Mouse (Mus musculus): ENCODE measurements around the gene Ddx50. TPM values are rescaled to one million over a fixed set of nuclear protein-coding genes. Genes with fewer than 3 reads are reported as not detected.

Gene Ddx50
- polyA plus RNA-seq, 1 experiment, result 66.9 TPM

DNA sequence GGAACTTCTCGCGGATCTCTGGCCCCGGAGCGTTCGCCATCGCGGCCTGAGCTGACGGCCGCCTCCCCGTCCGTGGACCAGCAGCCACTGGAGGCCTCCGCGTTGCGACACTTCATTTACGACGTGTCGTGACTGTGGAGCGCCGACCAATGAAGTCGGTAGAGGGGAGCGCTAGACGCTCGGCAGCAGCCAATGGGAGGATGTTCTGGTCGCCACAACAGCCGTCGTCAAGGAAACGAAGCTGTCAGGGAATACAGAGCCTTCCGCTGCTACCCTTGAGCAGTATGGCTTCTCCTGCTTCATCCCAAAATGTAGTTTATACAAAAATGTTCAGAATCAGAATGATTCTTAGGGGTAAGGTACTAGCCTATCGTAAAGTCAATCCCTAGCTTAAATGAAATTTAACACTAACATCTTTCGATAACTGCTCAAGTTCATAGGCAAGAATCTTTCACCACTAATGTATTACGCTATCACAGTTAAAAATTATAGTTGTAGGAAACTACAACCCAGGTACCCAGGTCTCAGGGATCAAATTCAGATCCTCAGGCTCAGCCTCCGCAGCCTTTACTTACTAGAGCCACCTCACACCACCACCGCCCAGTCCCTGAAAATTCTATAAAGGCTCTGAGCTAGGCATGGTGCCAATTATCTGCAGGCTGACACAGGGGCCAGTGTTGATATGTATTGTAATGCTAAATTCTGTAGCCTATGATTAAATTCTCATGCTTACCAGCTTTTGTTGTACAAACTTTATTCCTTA, 72.5 kb downstream of the Ddx50 start, which contains the start of gene Kif1bp:
TSS of gene Kif1bp (minus strand) at position 120 of the 763 bp plus-strand sequence.
- no peaks in the 10 kb centered on the region; the same call in 1 of the 2 replicates for H3K4me1 ChIP-seq (ENCODE audit: control insufficient read depth, insufficient read depth, low read length)
- peak within 1 kb of the TSS; percentile 83 for H3K4me3 ChIP-seq (replicated peaks; ENCODE audit: insufficient read depth, low read depth, low read length)
- peak; percentile 96 to 99 for DNase-seq
- H3K27me3 ChIP-seq (ENCODE audit: control insufficient read depth, insufficient read depth, low read length), result no peaks in the 10 kb centered on the region
- WGBS, result 4% methylated on average over 33 of the region's 33 CpGs
- TF ChIP-seq POLR2A (IDR thresholded peaks at IDR 0.05; ENCODE audit: borderline replicate concordance, insufficient read depth, low read length) (peak; percentile 93), CTCF (IDR thresholded peaks at IDR 0.05; ENCODE audit: borderline replicate concordance, insufficient read depth, low read depth, low read length) (no peak)
- peak within 1 kb of the TSS; percentile 76; the same call in 1 of the 2 replicates for H3K27ac ChIP-seq (ENCODE audit: insufficient read depth, low read length)

DNA sequence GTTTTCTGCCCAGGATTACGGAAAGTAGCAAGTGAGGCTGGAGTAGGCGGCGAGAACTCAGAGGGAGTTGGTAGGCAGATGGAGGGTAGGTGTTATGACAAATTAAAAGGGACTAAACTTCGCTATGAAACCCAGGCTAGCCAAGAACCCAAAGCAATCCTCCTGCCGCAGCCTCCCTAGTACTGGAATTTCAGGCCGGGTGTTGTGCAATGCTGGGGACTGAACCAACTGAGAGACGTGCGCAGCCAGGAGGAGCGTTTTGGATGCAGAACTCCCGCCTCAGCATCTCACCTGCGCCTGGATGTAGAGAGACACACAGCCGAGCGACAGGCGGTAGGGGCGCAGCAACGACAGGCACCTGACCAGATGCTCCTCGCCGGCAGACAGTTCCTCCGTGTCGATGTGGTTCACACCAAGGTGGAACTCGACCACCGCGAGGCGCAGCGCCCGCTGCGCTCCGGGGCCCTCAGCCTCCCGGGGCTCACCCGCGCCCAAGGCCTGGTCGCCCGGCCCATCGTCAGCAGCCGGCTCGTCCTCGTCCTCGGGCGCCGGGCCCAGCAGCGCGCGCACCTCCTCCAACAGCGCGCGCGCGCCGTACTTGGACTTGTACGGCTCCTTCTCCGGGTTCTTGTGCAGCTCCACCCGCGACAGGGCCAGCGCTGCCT, 73.2 kb downstream of the Ddx50 start:
- peak overlapping the region; percentile 76; the same call in 1 of the 2 replicates for H3K27ac ChIP-seq (ENCODE audit: insufficient read depth, low read length)
- H3K4me3 ChIP-seq (replicated peaks; ENCODE audit: insufficient read depth, low read depth, low read length), result peak overlapping the region; percentile 83
- no peak for DNase-seq
- no peaks in the 10 kb centered on the region for H3K27me3 ChIP-seq (ENCODE audit: control insufficient read depth, insufficient read depth, low read length)
- no peaks in the 10 kb centered on the region; the same call in 1 of the 2 replicates for H3K4me1 ChIP-seq (ENCODE audit: control insufficient read depth, insufficient read depth, low read length)
- no peak for TF ChIP-seq CTCF (IDR thresholded peaks at IDR 0.05; ENCODE audit: borderline replicate concordance, insufficient read depth, low read depth, low read length)
- no peak for TF ChIP-seq POLR2A (IDR thresholded peaks at IDR 0.05; ENCODE audit: borderline replicate concordance, insufficient read depth, low read length)
- 1% methylated on average over 54 of the region's 54 CpGs for WGBS

DNA sequence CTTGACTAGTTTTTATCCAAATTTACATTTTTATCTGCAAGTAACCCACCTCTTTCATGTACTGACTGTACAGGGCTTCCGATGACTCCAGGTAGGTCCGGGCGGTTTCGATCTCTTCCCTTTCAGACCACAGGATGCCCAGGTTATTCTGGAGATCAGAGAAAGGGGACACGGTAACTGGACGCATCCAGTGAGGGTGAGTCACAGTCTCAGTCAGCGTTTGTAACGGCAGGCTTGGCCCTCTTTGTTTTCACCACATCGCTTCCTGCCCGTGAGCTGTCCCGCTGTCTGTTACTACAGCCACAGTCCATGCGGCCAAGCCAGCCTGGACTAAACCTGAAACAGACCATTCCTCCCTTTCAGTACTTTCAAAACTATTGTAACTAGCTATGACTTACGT, 76.0 kb downstream of the Ddx50 start:
- TF ChIP-seq CTCF (IDR thresholded peaks at IDR 0.05; ENCODE audit: borderline replicate concordance, insufficient read depth, low read depth, low read length), result no peak
- TF ChIP-seq POLR2A (IDR thresholded peaks at IDR 0.05; ENCODE audit: borderline replicate concordance, insufficient read depth, low read length), result no peak
- Histone ChIP-seq H3K27me3 (ENCODE audit: control insufficient read depth, insufficient read depth, low read length) (no peaks in the 10 kb centered on the region), H3K27ac (ENCODE audit: insufficient read depth, low read length) (no peak overlapping the region), H3K4me3 (replicated peaks; ENCODE audit: insufficient read depth, low read depth, low read length) (no peak overlapping the region), H3K4me1 (ENCODE audit: control insufficient read depth, insufficient read depth, low read length) (no peaks in the 10 kb centered on the region; the same call in 1 of the 2 replicates)
- WGBS, result 87% methylated on average over 13 of the region's 13 CpGs
- no peak for DNase-seq

DNA sequence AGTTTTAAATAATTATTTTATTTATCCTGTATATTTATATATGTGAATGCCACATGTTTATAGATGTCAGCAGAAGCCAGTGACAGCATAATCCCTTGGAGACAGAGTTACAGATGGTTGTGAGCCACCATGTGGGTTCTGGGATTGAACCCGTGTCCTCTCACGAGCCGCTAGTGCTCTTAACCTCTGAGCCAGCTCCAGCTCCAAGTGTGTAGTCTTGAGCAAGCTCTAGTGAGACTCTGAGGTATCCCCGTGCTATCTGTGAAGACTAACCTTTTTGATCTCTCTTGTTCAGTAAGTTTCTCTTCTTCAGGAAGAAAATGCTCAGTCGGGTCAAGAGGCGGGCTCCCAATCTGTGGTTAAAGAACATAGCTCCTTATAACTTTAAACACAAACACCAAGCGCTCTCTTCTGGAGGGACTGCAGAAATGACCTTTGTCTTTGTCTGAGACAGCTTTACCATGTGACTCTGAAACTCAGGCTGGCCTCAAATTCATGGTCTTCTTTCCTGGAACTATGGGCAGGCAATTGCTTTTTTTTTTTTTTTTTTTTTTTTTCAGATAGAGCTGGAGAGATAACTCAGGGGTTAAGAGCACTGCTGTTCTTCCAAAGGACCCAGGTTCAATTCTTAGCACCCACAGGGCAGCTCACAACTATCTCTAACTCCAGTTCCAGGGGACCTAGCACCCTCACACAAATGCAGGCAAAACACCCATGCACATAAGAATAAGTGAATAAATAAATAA, 80.7 kb downstream of the Ddx50 start:
- H3K27ac ChIP-seq (ENCODE audit: insufficient read depth, low read length), result no peak overlapping the region
- TF ChIP-seq CTCF (IDR thresholded peaks at IDR 0.05; ENCODE audit: borderline replicate concordance, insufficient read depth, low read depth, low read length) (no peak), POLR2A (IDR thresholded peaks at IDR 0.05; ENCODE audit: borderline replicate concordance, insufficient read depth, low read length) (no peak)
- H3K4me1 ChIP-seq (ENCODE audit: control insufficient read depth, insufficient read depth, low read length), result no peaks in the 10 kb centered on the region
- 94% methylated on average over 7 of the region's 7 CpGs for WGBS
- no peak for DNase-seq
- no peaks in the 10 kb centered on the region for H3K27me3 ChIP-seq (ENCODE audit: control insufficient read depth, insufficient read depth, low read length)
- H3K4me3 ChIP-seq (replicated peaks; ENCODE audit: insufficient read depth, low read depth, low read length), result no peak overlapping the region

DNA sequence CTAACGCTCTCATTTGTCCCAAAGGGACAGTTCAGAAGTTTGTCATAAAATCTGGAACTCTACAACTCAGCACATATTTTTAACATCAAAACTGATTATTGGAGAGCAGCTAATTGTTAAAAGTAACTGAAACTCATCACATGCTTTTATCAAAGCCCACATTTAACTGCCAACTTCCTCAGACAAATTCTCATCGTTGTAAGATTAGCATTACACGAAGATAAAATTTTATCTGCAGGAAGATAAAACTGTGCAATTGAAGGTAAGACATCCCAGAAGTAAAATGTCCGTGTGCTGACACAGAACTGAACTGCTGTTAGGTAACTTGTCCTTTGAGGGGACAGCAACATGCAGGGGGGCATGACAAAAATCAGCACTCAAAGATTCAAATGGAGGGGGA, 82.2 kb downstream of the Ddx50 start:
- no peak for DNase-seq
- Histone ChIP-seq H3K4me3 (replicated peaks; ENCODE audit: insufficient read depth, low read depth, low read length) (no peak overlapping the region), H3K27ac (ENCODE audit: insufficient read depth, low read length) (no peak overlapping the region), H3K4me1 (ENCODE audit: control insufficient read depth, insufficient read depth, low read length) (no peaks in the 10 kb centered on the region), H3K27me3 (ENCODE audit: control insufficient read depth, insufficient read depth, low read length) (no peaks in the 10 kb centered on the region)
- 89% methylated on average over 4 of the region's 4 CpGs for WGBS
- TF ChIP-seq POLR2A (IDR thresholded peaks at IDR 0.05; ENCODE audit: borderline replicate concordance, insufficient read depth, low read length), result no peak
- TF ChIP-seq CTCF (IDR thresholded peaks at IDR 0.05; ENCODE audit: borderline replicate concordance, insufficient read depth, low read depth, low read length), result no peak

Other genes with a start within 250 kb of the Ddx50 start
- 1.7 and 2.6 TPM in 2 replicates for gene Hkdc1, start 228.7 kb downstream of the Ddx50 start, polyA plus RNA-seq (2012; rRNA removed)
- 0.49 and 0.70 TPM in 2 replicates for gene 4930507D05Rik, start 201.7 kb downstream of the Ddx50 start, polyA plus RNA-seq (2012; rRNA removed)
- gene Supv3l1, start 201.5 kb downstream of the Ddx50 start, polyA plus RNA-seq (2012; rRNA removed), result 37.3 TPM in 2 replicates
- gene Vps26a, start 164.4 kb downstream of the Ddx50 start, polyA plus RNA-seq (2012; rRNA removed), result 37.1 and 39.2 TPM in 2 replicates
- 11.2 and 11.3 TPM in 2 replicates for gene Srgn, start 123.8 kb downstream of the Ddx50 start, polyA plus RNA-seq (2012; rRNA removed)
- 124 and 125 TPM in 2 replicates for gene Kif1bp, start 72.8 kb downstream of the Ddx50 start, polyA plus RNA-seq (2012; rRNA removed)
- 18.2 and 19.9 TPM in 2 replicates for gene Ddx21, start 48.9 kb downstream of the Ddx50 start, polyA plus RNA-seq (2012; rRNA removed)
- 1.4 TPM in 2 replicates for gene Stox1, start 74.9 kb upstream of the Ddx50 start, polyA plus RNA-seq (2012; rRNA removed)
- gene Ccar1, start 141.1 kb upstream of the Ddx50 start, polyA plus RNA-seq (2012; rRNA removed), result 39.5 and 41.5 TPM in 2 replicates

Data from cerebellum, adult 2 months (tissue).